Mouse (Mus musculus) embryonic fibroblast, embryonic 13.5 days (primary cell): ENCODE measurements at regions not wholly inside any gene's neighbourhood (a gene's known extent, or its start where the extent isn't known, plus 50 kb on each side); places are given as distances from the start of the nearest gene placed in this dataset.

ENCODE experiments used
- CTCF ChIP-seq: IDR thresholded peaks from 2 replicates; pipeline ENCODE4 v1.5.1; 2011; ENCODE audit warnings: mild to moderate bottlenecking, control low read depth, low read length, moderate library complexity, borderline replicate concordance; ENCODE audit not compliant: insufficient read depth
- POLR2A ChIP-seq: IDR thresholded peaks from 2 replicates; pipeline ENCODE4 v1.6.1; 2011; ENCODE audit warnings: low read depth, mild to moderate bottlenecking, control low read depth, low read length, moderate library complexity

- no peak for TF ChIP-seq CTCF
- no peak for TF ChIP-seq POLR2A
Observed at GRCm38 (mm10) chrX:11709326-11709725, 381.7 kb downstream of the H2al1j start.
